Mouse (Mus musculus): ENCODE results near the gene Wnt1. TPM values are rescaled to one million over a fixed set of nuclear protein-coding genes. Genes with fewer than 3 reads are reported as not detected.

Wnt1 gene
- polyA plus RNA-seq, 1 experiment from 2014 or later: 1.0 TPM

GRCm38 (mm10) chr15:98837006-98837742 is 47.5 kb downstream of the Wnt1 start:
- Histone ChIP-seq H3K27ac (replicated peaks) (no peak overlapping the region), H3K4me3 (no peak overlapping the region), H3K27me3 (replicated peaks; ENCODE audit: low read depth, poor library complexity, severe bottlenecking) (no peaks in the 10 kb centered on the region), H3K4me1 (peaks cover 5% of the 10 kb centered on the region; the same call in 1 of the 2 replicates), H3K36me3 (replicated peaks) (peaks cover 97% of the 10 kb centered on the region), H3K9me3 (no peaks in the 10 kb centered on the region)
- DNase-seq (ENCODE audit: low spot score): no peak
- WGBS: 95% methylated on average over 21 of the region's 21 CpGs

- H3K4me1 ChIP-seq: peaks cover 1% of the 10 kb centered on the region; the same call in 1 of the 2 replicates
- no peak overlapping the region for H3K4me3 ChIP-seq
- H3K9me3 ChIP-seq: no peaks in the 10 kb centered on the region
- no peak overlapping the region for H3K27ac ChIP-seq (replicated peaks)
- WGBS: 78% methylated on average over 4 of the region's 4 CpGs
- DNase-seq (ENCODE audit: low spot score): no peak
- H3K27me3 ChIP-seq (replicated peaks; ENCODE audit: low read depth, poor library complexity, severe bottlenecking): no peaks in the 10 kb centered on the region
- peaks cover 100% of the 10 kb centered on the region for H3K36me3 ChIP-seq (replicated peaks)
These were observed 48.1 kb downstream of the Wnt1 start for GRCm38 (mm10) chr15:98837743-98838103.

- Histone ChIP-seq H3K4me1 (no peaks in the 10 kb centered on the region), H3K9me3 (no peaks in the 10 kb centered on the region), H3K4me3 (no peak overlapping the region), H3K36me3 (replicated peaks) (peaks cover 100% of the 10 kb centered on the region), H3K27ac (replicated peaks) (no peak overlapping the region), H3K27me3 (replicated peaks; ENCODE audit: low read depth, poor library complexity, severe bottlenecking) (no peaks in the 10 kb centered on the region)
- 96% methylated on average over 14 of the region's 14 CpGs for WGBS
- DNase-seq (ENCODE audit: low spot score): no peak
These were observed 49.5 kb downstream of the Wnt1 start for GRCm38 (mm10) chr15:98839161-98839560.

GRCm38 (mm10) chr15:98839671-98840585 is 50.3 kb downstream of the Wnt1 start:
- Histone ChIP-seq H3K9me3 (no peaks in the 10 kb centered on the region), H3K4me3 (0 out of 2 replicates have a peak overlapping the region, but pooled peaks have one; percentile 8), H3K27me3 (replicated peaks; ENCODE audit: low read depth, poor library complexity, severe bottlenecking) (no peaks in the 10 kb centered on the region), H3K4me1 (no peaks in the 10 kb centered on the region), H3K27ac (replicated peaks) (no peak overlapping the region), H3K36me3 (replicated peaks) (peaks cover 100% of the 10 kb centered on the region)
- 94% methylated on average over 30 of the region's 30 CpGs for WGBS
- DNase-seq (ENCODE audit: low spot score): no peak

Other genes starting within 250 kb of the Wnt1 start
- gene Ccnt1, start 218.9 kb upstream of the Wnt1 start, polyA plus RNA-seq (2016; fragmentation: Nextera tagmentation; extraction: Ambion mirVana): 64.5 and 64.6 TPM in 2 replicates
- gene 4930415O20Rik, start 218.9 kb upstream of the Wnt1 start, polyA plus RNA-seq (2016; fragmentation: Nextera tagmentation; extraction: Ambion mirVana): 0.39 TPM in 1 of 2 replicates, not detected in the other
- gene Adcy6, start 179.8 kb upstream of the Wnt1 start, polyA plus RNA-seq (2016; fragmentation: Nextera tagmentation; extraction: Ambion mirVana): 11.6 and 14.0 TPM in 2 replicates
- 32.3 and 37.0 TPM in 2 replicates for gene Cacnb3, start 159.0 kb upstream of the Wnt1 start, polyA plus RNA-seq (2016; fragmentation: Nextera tagmentation; extraction: Ambion mirVana)
- 31.2 and 32.1 TPM in 2 replicates for gene Ddx23, start 127.0 kb upstream of the Wnt1 start, polyA plus RNA-seq (2016; fragmentation: Nextera tagmentation; extraction: Ambion mirVana)
- 0.88 and 1.5 TPM in 2 replicates for gene Rnd1, start 112.4 kb upstream of the Wnt1 start, polyA plus RNA-seq (2016; fragmentation: Nextera tagmentation; extraction: Ambion mirVana)
- 0.60 and 0.80 TPM in 2 replicates for gene Ccdc65, start 81.7 kb upstream of the Wnt1 start, polyA plus RNA-seq (2016; fragmentation: Nextera tagmentation; extraction: Ambion mirVana)
- gene Fkbp11, start 61.7 kb upstream of the Wnt1 start, polyA plus RNA-seq (2016; fragmentation: Nextera tagmentation; extraction: Ambion mirVana): 23.2 and 26.3 TPM in 2 replicates
- 41.6 and 43.1 TPM in 2 replicates for gene Arf3, start 26.6 kb upstream of the Wnt1 start, polyA plus RNA-seq (2016; fragmentation: Nextera tagmentation; extraction: Ambion mirVana)
- gene Wnt10b, start 11.7 kb upstream of the Wnt1 start, polyA plus RNA-seq (2016; fragmentation: Nextera tagmentation; extraction: Ambion mirVana): 0.34 and 0.40 TPM in 2 replicates
- not detected in 2 replicates for gene Ddn, start 19.6 kb downstream of the Wnt1 start, polyA plus RNA-seq (2016; fragmentation: Nextera tagmentation; extraction: Ambion mirVana)
- 83.5 and 85.3 TPM in 2 replicates for gene Prkag1, start 41.7 kb downstream of the Wnt1 start, polyA plus RNA-seq (2016; fragmentation: Nextera tagmentation; extraction: Ambion mirVana)
- gene Kmt2d, start 81.3 kb downstream of the Wnt1 start, polyA plus RNA-seq (2016; fragmentation: Nextera tagmentation; extraction: Ambion mirVana): 12.1 and 12.7 TPM in 2 replicates
- 29.2 and 29.5 TPM in 2 replicates for gene Rhebl1, start 104.7 kb downstream of the Wnt1 start, polyA plus RNA-seq (2016; fragmentation: Nextera tagmentation; extraction: Ambion mirVana)
- gene Dhh, start 108.7 kb downstream of the Wnt1 start, polyA plus RNA-seq (2016; fragmentation: Nextera tagmentation; extraction: Ambion mirVana): 0.31 and 0.34 TPM in 2 replicates
- 23.4 and 26.9 TPM in 2 replicates for gene Lmbr1l, start 128.4 kb downstream of the Wnt1 start, polyA plus RNA-seq (2016; fragmentation: Nextera tagmentation; extraction: Ambion mirVana)
- gene Tuba1b, start 144.7 kb downstream of the Wnt1 start, polyA plus RNA-seq (2016; fragmentation: Nextera tagmentation; extraction: Ambion mirVana): 2,343 and 2,408 TPM in 2 replicates
- gene Gm49450, start 163.7 kb downstream of the Wnt1 start, polyA plus RNA-seq (2016; fragmentation: Nextera tagmentation; extraction: Ambion mirVana): not detected in 2 replicates
- gene Tuba1a, start 163.8 kb downstream of the Wnt1 start, polyA plus RNA-seq (2016; fragmentation: Nextera tagmentation; extraction: Ambion mirVana): 2,739 and 2,840 TPM in 2 replicates
- 141 and 144 TPM in 2 replicates for gene Tuba1c, start 240.0 kb downstream of the Wnt1 start, polyA plus RNA-seq (2016; fragmentation: Nextera tagmentation; extraction: Ambion mirVana)